Mouse (Mus musculus): ENCODE measurements around the gene Hist1h2ap. TPM values are rescaled to one million over a fixed set of nuclear protein-coding genes. Genes with fewer than 3 reads are reported as not detected.
"Not testable (repeated sequence)": the region's sequence is repeated elsewhere in the genome, so short reads cannot be mapped to it uniquely, and the experiment has no call there.

Hist1h2ap gene
- total RNA-seq (2021): 100 to 1,000 TPM; 430 to 536 TPM
- long read RNA-seq, experiment 1, transcript Hist1h2ap-201 (1 exons, 482 nt): major isoform, 85 of 85 reads
- long read RNA-seq, experiment 1, partial matches to known transcripts: 0 of 85 reads
- long read RNA-seq, experiment 1, other reads (novel, unspliced or antisense): 0 of 85 reads
- long read RNA-seq, experiment 2, transcript Hist1h2ap-201 (1 exons, 482 nt): major isoform, 11 of 11 reads
- long read RNA-seq, experiment 2, partial matches to known transcripts: 0 of 11 reads
- long read RNA-seq, experiment 2, other reads (novel, unspliced or antisense): 0 of 11 reads

- DNase-seq: not testable (repeated sequence)
Measured at GRCm38 (mm10) chr13:21833461-21833860, at the start of gene Hist1h2ap, which contains the start of gene Hist1h2br. TSS of gene Hist1h2ap (minus strand) at chr13:21833507. TSS of gene Hist1h2br (plus strand) at chr13:21833743.

- peak; percentile 47 for DNase-seq
Measured at GRCm38 (mm10) chr13:21882760-21883405, 49.6 kb upstream of the Hist1h2ap start.

GRCm38 (mm10) chr13:21881878-21882669 is 48.8 kb upstream of the Hist1h2ap start:
- peak; percentile 30 for DNase-seq

- no peak for DNase-seq
Measured at GRCm38 (mm10) chr13:21880735-21881134, 47.4 kb upstream of the Hist1h2ap start.

- DNase-seq: not testable (repeated sequence)
Measured at GRCm38 (mm10) chr13:21865503-21865902, 32.2 kb upstream of the Hist1h2ap start.

GRCm38 (mm10) chr13:21861608-21862007 is 28.3 kb upstream of the Hist1h2ap start:
- DNase-seq: no peak

- DNase-seq: peak; percentile 19
Measured at GRCm38 (mm10) chr13:21855698-21856162, 22.4 kb upstream of the Hist1h2ap start.

- DNase-seq: peak; percentile 71
Measured at GRCm38 (mm10) chr13:21855146-21855545, 21.8 kb upstream of the Hist1h2ap start.

- DNase-seq: peak; percentile 19
Measured at GRCm38 (mm10) chr13:21852215-21852945, 19.1 kb upstream of the Hist1h2ap start.

- not testable (repeated sequence) for DNase-seq
Measured at GRCm38 (mm10) chr13:21850696-21851095, 17.4 kb upstream of the Hist1h2ap start.

GRCm38 (mm10) chr13:21847883-21848282 is 14.6 kb upstream of the Hist1h2ap start:
- DNase-seq: no peak

- DNase-seq: not testable (repeated sequence)
Measured at GRCm38 (mm10) chr13:21846356-21846755, 13.0 kb upstream of the Hist1h2ap start.

GRCm38 (mm10) chr13:21840508-21840907 is 7.2 kb upstream of the Hist1h2ap start:
- not testable (repeated sequence) for DNase-seq

GRCm38 (mm10) chr13:21831418-21832394 is 1.6 kb downstream of the Hist1h2ap start, which contains the start of gene Hist1h4n:
TSS of gene Hist1h4n (minus strand) at chr13:21832196.
- DNase-seq: peak; percentile 35

GRCm38 (mm10) chr13:21830344-21830743 is 3.0 kb downstream of the Hist1h2ap start:
- no peak for DNase-seq

- DNase-seq: no peak
Measured at GRCm38 (mm10) chr13:21828511-21828910, 4.8 kb downstream of the Hist1h2ap start.

GRCm38 (mm10) chr13:21820082-21820890 is 13.0 kb downstream of the Hist1h2ap start:
- not testable (repeated sequence) for DNase-seq

GRCm38 (mm10) chr13:21812092-21812491 is 21.2 kb downstream of the Hist1h2ap start:
- not testable (repeated sequence) for DNase-seq

GRCm38 (mm10) chr13:21811539-21811938 is 21.8 kb downstream of the Hist1h2ap start, which contains the start of gene Hist1h4m:
TSS of gene Hist1h4m (plus strand) at chr13:21811746.
- DNase-seq: peak; percentile 61
